Mouse (Mus musculus): ENCODE results near the gene Kcnd3. TPM values are rescaled to one million over a fixed set of nuclear protein-coding genes. Genes with fewer than 3 reads are reported as not detected.
A peak's percentile ranks its signal among the peaks of the same experiment; 100 is the strongest.
"Not testable (repeated sequence)": the region's sequence is repeated elsewhere in the genome, so short reads cannot be mapped to it uniquely, and the experiment has no call there.

Kcnd3 gene
- total RNA-seq, 4 experiments from 2014 or later: 5.2 to 15.0 (median 10.0) TPM

GRCm38 (mm10) chr3:105665105-105665765 lies 213.1 kb downstream of the Kcnd3 start:
- DNase-seq: no peak

DNA sequence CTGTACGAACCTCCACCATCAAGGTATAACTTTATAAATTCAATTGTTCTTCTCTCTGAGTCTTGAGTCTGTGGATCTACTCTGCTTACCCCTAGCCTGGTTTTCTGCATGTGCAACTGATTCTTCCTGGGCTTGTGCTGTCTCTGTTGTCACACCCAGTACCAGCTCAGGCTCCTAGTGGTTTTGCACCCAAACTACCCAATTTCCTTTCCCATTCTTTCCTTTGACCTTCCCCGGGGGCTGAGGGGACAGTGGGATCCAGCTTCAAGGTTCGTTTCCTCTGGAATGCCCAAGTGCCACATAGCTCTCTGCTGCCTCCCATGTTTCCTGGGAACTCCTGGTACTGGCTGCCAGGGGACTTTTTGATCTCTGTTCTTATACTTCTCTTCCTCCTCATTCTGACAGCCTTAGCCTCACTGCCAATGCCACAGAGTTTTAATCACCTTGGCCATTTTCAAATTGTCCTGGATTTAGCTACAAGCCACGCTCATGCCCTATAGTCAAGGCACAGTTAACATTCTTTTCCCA lies 214.9 kb downstream of the Kcnd3 start:
- DNase-seq: no peak

DNA sequence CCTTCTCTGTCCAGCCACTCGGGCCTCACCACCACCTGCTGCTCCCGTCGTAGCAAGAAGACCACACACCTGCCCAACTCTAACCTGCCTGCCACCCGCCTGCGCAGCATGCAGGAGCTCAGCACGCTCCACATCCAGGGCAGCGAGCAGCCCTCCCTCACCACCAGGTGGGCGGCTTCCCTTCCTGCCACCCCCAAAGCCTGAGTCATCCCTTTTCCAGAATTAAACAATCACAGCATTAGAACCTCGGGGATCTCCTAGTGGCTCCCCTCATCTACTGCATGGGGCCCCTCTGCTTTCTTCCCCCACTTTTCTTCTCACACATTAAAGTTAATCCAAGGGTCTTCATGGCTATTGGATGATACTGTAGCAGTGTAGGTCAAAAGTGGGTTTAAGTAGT lies 216.0 kb downstream of the Kcnd3 start:
- no peak for DNase-seq

GRCm38 (mm10) chr3:105669776-105670175 lies 217.6 kb downstream of the Kcnd3 start:
- no peak for DNase-seq

DNA sequence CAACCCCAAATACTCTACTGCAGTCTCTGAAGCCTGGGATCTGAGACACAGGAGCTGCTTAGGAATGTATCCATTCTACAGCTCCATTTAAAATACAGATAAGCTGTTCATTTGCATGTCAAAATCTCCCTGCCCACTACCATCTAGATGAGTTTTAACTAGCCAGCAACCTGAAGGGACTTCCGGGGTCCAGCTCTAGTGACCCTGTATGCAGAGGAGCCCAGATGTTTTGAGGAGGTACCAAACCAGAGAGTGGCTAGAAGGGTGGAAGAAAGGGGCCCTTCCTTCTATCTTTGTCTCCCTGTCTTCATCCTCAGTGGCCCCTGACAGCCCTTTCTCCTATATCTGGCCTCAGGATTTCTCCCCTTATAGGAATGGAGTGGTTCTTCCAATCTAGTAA lies 218.7 kb downstream of the Kcnd3 start:
- no peak for DNase-seq

DNA sequence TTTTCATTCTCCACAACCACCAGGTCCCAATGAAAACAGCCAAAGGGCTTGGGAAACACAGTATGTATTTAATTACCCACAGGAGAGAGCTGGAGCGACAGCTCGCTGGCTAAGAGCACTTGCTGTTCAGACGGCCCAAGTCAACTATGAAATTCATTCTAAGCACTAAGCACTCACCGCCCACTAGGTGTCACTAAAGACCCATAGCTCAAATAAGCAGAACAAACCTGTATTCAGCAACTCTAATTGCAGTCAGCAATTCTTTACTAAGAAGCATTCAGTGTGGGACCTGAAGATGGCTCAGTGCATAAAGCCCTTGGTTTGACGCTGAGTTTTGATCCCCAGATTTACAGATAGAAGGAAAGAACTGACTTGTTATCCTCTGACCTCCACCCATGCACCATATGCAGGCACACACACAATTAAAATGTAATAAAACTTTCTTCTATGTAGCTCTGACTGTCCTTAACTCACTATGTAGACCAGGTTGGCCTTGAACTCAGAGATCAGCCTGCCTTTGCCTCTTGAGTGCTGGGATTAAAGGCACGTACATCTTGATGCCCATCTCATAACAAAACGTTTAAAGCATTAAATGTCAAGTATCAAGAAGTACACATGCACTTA lies 222.6 kb downstream of the Kcnd3 start:
- DNase-seq: peak; percentile 43

DNA sequence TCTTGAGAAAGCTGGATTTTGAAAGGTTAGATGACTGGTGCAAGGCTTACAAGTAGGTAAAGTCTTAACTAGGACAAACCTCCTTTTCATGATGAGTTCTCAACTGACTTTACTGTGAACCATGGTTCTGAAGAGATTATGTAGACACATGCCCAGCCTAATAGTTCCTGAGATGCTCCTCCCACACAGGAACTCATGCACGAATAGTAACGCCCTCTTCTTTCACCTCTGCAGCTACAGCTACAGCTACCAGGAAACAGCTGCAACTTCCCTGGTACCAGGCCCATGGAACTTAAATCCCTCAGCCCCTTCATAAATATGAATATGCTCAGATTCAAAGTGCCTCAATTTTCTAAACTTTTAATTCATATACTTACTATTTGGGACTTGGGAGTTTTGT lies 223.8 kb downstream of the Kcnd3 start:
- no peak for DNase-seq

- no peak for DNase-seq
Observed at GRCm38 (mm10) chr3:105680346-105680745, 228.2 kb downstream of the Kcnd3 start.

DNA sequence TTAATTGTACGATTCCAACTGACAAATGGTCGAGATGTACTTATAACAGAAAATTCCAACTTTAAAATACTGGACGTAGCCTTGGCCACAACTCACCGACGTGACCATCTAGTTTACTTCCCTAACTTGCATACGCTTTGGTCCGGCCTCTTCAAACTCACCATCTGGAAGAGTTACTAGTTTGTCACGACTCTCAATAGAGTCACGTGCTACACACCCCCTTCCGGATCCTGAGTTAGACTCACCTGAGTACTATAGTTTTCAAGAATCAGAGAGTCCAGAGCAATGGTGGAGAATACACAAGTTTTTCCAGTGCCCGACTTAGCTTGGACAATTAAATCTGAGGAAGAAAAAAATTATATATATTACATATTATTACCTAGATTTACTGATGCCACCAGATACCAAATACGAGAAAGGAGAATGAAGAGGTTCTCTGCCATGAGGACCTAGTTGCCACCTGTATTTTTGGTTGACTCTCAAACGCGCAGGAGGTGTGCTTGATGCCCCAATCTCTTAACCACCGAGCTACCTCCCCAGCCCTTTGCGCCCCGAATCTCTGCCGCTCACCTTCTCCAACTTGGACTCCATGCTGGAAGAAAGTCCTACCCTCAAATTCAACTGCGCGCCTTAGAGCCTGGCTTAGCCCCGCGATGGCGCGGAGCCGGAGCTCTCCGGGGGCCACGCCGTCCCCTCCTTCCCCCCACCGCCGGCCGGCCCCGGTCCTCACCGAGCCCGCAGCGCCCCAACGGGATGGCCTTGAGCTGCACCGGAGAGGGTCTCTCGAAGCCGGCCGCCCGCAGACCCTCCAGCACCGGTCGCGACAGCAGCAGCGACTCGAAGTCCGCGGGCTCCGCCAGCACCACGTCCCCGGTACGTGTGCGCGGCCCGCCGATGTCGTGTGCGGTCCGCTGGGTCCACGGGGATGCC lies 234.5 kb downstream of the Kcnd3 start:
- peak; percentile 49 for DNase-seq

GRCm38 (mm10) chr3:105687324-105688060 lies 235.4 kb downstream of the Kcnd3 start, which contains the start of gene Ddx20:
Gene Ddx20, minus strand, starts transcription at chr3:105687574.
- peak; percentile 97 for DNase-seq

DNA sequence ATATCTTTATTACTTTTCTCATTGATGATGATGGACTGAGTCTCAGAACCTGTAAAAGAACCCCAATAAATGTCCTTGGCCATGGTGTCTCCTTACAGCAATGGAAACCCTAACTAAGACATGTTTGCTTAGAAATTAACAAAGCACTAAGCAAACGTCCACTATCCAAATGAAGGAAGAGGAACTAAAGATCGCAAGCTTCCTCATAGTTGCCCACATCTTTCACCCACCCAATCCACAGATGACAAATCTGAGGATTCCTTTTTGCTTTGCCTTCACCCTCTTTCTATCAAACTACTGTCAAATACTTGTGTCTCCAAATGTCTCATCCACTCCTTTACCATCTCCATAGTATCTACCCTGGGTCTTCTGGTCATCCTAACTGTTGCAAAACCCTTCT lies 236.4 kb downstream of the Kcnd3 start:
- DNase-seq: no peak

DNA sequence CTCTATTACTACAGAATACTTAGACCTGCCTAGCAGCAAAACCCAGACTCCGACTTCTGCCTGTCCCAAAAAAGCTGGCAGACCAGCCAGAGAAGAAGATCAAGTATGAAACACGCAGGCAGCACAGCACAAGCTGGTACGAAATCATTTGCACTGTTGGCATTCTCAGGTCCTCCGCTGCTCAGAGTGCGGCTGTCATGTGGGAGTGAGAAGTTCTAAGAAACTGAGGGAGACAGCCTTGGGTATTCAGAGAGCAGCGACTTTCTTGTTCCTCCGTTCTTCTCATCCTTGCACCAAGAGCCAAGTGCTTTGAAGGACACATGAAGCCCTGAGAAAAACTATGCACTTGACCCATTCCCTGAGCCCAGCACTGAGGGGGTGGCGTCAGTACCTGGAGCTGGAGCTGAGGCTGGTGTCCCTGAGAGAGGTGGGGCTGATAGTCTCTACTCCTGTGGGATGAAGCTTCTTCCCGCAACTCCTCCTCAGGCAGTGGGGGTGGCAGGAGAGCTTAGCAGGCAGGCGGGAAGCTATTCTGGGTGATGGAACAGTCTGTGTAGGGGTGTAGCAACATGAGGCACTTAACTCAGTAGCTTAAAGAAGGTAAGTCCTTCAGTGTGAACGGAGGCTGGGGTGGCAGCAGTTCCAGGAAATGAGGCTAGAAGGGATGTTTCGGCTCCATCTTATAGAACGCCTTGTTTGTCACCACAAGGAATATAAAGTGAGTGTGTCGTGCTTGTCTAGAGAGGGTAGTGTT lies 241.4 kb downstream of the Kcnd3 start:
- DNase-seq: no peak

- no peak for DNase-seq
Observed at GRCm38 (mm10) chr3:105695476-105696386, 243.6 kb downstream of the Kcnd3 start.

DNA sequence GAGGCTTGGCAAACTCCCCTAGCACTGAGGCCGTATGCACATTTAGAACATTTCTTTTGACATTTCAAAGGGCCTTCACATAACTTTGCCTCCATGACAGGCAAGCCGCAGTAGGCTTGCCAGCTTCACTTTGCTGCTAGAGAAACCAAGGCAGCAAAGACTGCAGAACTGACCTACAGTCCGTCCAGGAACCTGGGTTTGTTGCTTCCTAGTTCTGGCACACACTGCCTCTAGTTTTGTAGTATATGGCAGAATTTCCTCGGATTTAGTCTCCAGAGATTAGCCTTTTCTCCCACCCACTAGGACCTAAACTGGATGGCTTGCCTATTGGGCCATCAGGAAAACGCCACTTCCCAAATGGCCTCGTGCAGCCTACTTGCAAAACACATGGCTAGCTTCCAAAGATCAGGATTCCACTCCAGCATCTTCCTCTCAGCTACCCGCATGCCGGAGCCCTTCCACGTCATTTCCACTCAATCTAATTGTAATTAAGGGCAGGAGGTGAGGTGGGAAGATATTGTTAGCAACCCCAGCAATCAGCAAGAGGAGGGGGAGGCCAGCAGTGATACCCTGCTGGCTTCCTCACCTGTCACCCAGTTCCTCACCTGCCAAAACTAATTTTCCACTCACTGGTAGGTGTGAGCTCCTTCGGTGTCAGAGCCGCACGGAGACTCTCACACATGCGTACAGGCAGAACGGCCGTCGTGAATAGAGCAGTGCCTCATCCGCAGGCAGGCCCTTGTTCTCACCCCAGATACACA lies 244.4 kb downstream of the Kcnd3 start:
- no peak for DNase-seq

DNA sequence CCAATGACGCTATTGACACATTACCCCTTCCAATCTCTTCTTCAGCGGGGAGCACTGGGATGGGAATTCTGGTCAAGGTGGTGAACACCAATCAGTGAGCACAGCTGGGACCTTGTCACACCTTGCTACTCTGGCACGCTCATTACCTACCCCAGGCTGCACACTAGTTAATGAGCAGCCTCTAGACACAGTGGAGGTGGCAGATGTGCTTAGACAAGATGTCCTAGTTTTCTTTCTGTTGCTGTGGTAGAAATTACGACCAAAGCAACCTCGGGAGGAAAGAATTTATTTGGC lies 245.0 kb downstream of the Kcnd3 start:
- no peak for DNase-seq

DNA sequence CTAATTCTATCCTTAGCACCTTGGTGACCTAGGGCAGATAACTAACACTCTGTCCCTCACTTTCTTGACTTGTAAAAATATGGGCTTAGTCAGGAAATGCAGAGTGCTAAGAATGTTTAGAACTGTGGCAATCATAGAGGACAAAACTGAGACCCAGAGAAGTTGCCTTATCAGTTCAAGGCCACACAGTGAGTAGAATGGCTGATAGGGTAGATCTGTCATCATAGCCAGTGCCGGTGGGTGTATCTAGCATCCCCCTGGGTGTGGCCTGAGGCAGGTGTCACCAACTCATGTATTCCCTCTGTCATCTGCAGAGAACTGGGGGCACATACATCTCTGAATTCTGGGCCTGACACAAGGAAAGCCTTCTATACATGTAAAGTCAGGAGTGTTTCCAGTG lies 246.2 kb downstream of the Kcnd3 start:
- DNase-seq: no peak

GRCm38 (mm10) chr3:105699241-105699933 lies 247.3 kb downstream of the Kcnd3 start:
- DNase-seq: no peak

- DNase-seq: not testable (repeated sequence)
Observed at GRCm38 (mm10) chr3:105700786-105701185, 248.7 kb downstream of the Kcnd3 start.

DNA sequence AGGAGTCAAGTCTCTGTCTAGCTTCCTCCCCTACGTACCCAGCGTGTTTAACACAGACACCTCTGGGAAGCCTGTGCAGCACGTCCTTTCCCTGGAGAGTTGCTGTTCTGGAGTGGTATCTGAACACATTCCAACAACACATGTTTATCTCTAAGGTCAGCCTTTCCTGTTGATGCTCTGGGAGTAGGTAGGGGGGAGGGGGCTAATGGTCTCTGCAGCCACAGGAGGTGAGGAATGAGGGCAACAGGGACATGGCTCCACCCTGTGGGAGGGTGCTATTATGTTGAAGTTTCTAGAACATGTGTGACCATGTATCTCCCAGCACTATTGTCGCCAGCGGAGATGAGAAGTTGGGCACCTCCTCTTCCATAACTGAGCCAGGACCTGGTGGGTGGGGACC lies 249.3 kb downstream of the Kcnd3 start:
- DNase-seq: no peak
